ENCODE assay signal across 21 mouse cellular contexts in genomic region chr11:33149088-33149436, GRCm38 (mm10). TPM values are rescaled to one million over a fixed set of nuclear protein-coding genes. Genes with fewer than 3 reads are reported as not detected.
DNase-seq lines count a peak whose midpoint lies in the region; ATAC-seq and TF ChIP-seq lines count a peak whose summit lies in the region.
"Had no signal": no experiment of that assay in that cellular context is flagged by ENCODE, and none has a peak within 500 bp of the region (broad histone marks: within the 10 kb centered on the region; RNA-seq: fewer than 3 reads in every experiment).

No protein-coding gene starts in this region.

- TF ChIP-seq CTCF in MEL (IDR thresholded peaks at IDR 0.05 in 2 of 3, conservative IDR thresholded peaks at IDR 0.05 in 1 of 3; ENCODE audit: control insufficient read depth in 1 of 3, insufficient read depth in 1 of 3, low read depth in 2 of 3, low read length in 3 of 3, poor library complexity in 1 of 3, severe bottlenecking in 1 of 3) = no peak

- H3K9ac ChIP-seq in MEL (ENCODE audit: control insufficient read depth, low read depth, low read length, poor library complexity, severe bottlenecking) = no peak overlapping the region
- no peak overlapping the region for H3K9ac ChIP-seq in liver, embryonic 12.5 days
- H3K9ac ChIP-seq: forebrain, embryonic 13.5 days; hindbrain, embryonic 12.5 days; hindbrain, embryonic 15.5 days had no signal

- peak; percentile 42 for ATAC-seq in megakaryocyte progenitor cell, adult 5-6 weeks (replicated peaks; ENCODE audit: poor library complexity)
- no peak for ATAC-seq in liver, embryonic 12.5 days

- no peaks in the 10 kb centered on the region for H3K79me2 ChIP-seq in MEL (ENCODE audit: control insufficient read depth, insufficient read depth, low read length, poor library complexity)

- peaks cover 0 to 3% of the 10 kb centered on the region in 2 experiments; a peak in 1 of 4 replicates for H3K4me1 ChIP-seq in MEL (ENCODE audit: control insufficient read depth in 1 of 2, insufficient read depth in 2 of 2, low read length in 2 of 2)
- peaks cover 18% of the 10 kb centered on the region for H3K4me1 ChIP-seq in liver, embryonic 12.5 days

- DNase-seq in 416B (ENCODE audit: low read depth) (peak; percentile 50), A20 (ENCODE audit: low read depth, low spot score) (peak; percentile 26), MEL (ENCODE audit: low read depth, low spot score) (peak; percentile 78)
- DNase-seq in kidney, adult 18-20 months = no peak
- DNase-seq in gastrocnemius, postnatal 25 days = no peak

- TF ChIP-seq EP300 in MEL (IDR thresholded peaks at IDR 0.05; ENCODE audit: low read depth in 1 of 2, low read length in 2 of 2) = no peak; a peak in 1 of 4 replicates

- 15% methylated on average over 3 of the region's 3 CpGs for WGBS in liver, embryonic 12.5 days (ENCODE audit: insufficient replicate concordance)

- peaks cover 17 to 22% of the 10 kb centered on the region in 2 experiments for H3K36me3 ChIP-seq in MEL (ENCODE audit: control insufficient read depth in 1 of 2, insufficient read depth in 2 of 2, low read length in 2 of 2)
- peaks cover 48% of the 10 kb centered on the region for H3K36me3 ChIP-seq in liver, embryonic 12.5 days

- TF ChIP-seq RAD21 in MEL (IDR thresholded peaks at IDR 0.05; ENCODE audit: low read depth, low read length) = no peak

- no peaks in the 10 kb centered on the region for H3K9me3 ChIP-seq in MEL (replicated peaks; ENCODE audit: insufficient read depth, low read length)
- H3K9me3 ChIP-seq in liver, embryonic 12.5 days (replicated peaks) = no peaks in the 10 kb centered on the region
- H3K9me3 ChIP-seq: forebrain, embryonic 10.5 days; forebrain, embryonic 13.5 days; hindbrain, embryonic 12.5 days; hindbrain, embryonic 15.5 days had no signal

- H3K27me3 ChIP-seq in MEL (ENCODE audit: control insufficient read depth in 1 of 2, insufficient read depth in 2 of 2, low read length in 2 of 2) = no peaks in the 10 kb centered on the region
- H3K27me3 ChIP-seq in liver, embryonic 12.5 days (replicated peaks) = peaks cover 54% of the 10 kb centered on the region
- H3K27me3 ChIP-seq: hindbrain, embryonic 15.5 days; Patski had no signal

- no peak overlapping the region for H3K4me3 ChIP-seq in MEL (ENCODE audit: control insufficient read depth in 1 of 2, insufficient read depth in 1 of 2, low read depth in 2 of 2, low read length in 2 of 2)
- no peak overlapping the region for H3K4me3 ChIP-seq in liver, embryonic 12.5 days
- H3K4me3 ChIP-seq: forebrain, embryonic 13.5 days; gastrocnemius, adult 2 months; hindbrain, embryonic 15.5 days had no signal

- H3K4me2 ChIP-seq in liver, embryonic 12.5 days = no peak overlapping the region
- H3K4me2 ChIP-seq: hindbrain, embryonic 15.5 days had no signal

- TF ChIP-seq POLR2A in MEL (IDR thresholded peaks at IDR 0.05; ENCODE audit: control insufficient read depth in 1 of 2, insufficient read depth in 1 of 2, low read depth in 1 of 2, low read length in 2 of 2, poor library complexity in 1 of 2) = no peak; a peak in 1 of 4 replicates

- no peak overlapping the region; the same call in 1 of the 2 replicates for H3K27ac ChIP-seq in MEL (ENCODE audit: control insufficient read depth, low read depth, low read length)
- H3K27ac ChIP-seq in liver, embryonic 12.5 days = no peak overlapping the region
- H3K27ac ChIP-seq: forebrain, embryonic 10.5 days; gastrocnemius, adult 2 months; hindbrain, embryonic 12.5 days; hindbrain, embryonic 15.5 days had no signal

TF ChIP-seq in MEL, 35 proteins besides CTCF, POLR2A, EP300 and RAD21:
- TF ChIP-seq POLR2AphosphoS2 (IDR thresholded peaks at IDR 0.05; ENCODE audit: low read length) (peak; percentile 85), HCFC1 (IDR thresholded peaks at IDR 0.05; ENCODE audit: low read depth, low read length) (no peak), TCF12 (IDR thresholded peaks at IDR 0.05; ENCODE audit: low read depth, low read length) (no peak), JUND (IDR thresholded peaks at IDR 0.05; ENCODE audit: low read depth, low read length) (no peak), TAL1 (IDR thresholded peaks at IDR 0.05; ENCODE audit: low read length) (no peak), MEF2A (IDR thresholded peaks at IDR 0.05; ENCODE audit: extremely low read depth, insufficient replicate concordance, low read depth, low read length, poor library complexity, severe bottlenecking) (no peak), MAZ (IDR thresholded peaks at IDR 0.05; ENCODE audit: low read depth, low read length) (no peak), KAT2A (conservative IDR thresholded peaks at IDR 0.05; ENCODE audit: low read depth, low read length) (no peak), USF1 (IDR thresholded peaks at IDR 0.05; ENCODE audit: low read depth, low read length) (no peak), GATA1 (IDR thresholded peaks at IDR 0.05; ENCODE audit: low read depth, low read length) (no peak), USF2 (IDR thresholded peaks at IDR 0.05; ENCODE audit: borderline replicate concordance in 1 of 2, insufficient read depth in 1 of 2, low read depth in 1 of 2, low read length in 2 of 2) (no peak), MXI1 (IDR thresholded peaks at IDR 0.05; ENCODE audit: low read depth, low read length) (0 out of 2 replicates have a peak, but pooled peaks have one; percentile 16), MYC (IDR thresholded peaks at IDR 0.05; ENCODE audit: low read depth, low read length) (peak; percentile 62; the same call in 1 of the 2 replicates), E2F4 (IDR thresholded peaks at IDR 0.05; ENCODE audit: borderline replicate concordance, low read depth, low read length) (no peak), GABPA (IDR thresholded peaks at IDR 0.05; ENCODE audit: low read depth, low read length) (no peak), ZNF384 (IDR thresholded peaks at IDR 0.05; ENCODE audit: low read depth, low read length) (no peak), BHLHE40 (IDR thresholded peaks at IDR 0.05; ENCODE audit: borderline replicate concordance, low read depth, low read length) (0 out of 2 replicates have a peak, but pooled peaks have one; percentile 34), MAFK (IDR thresholded peaks at IDR 0.05; ENCODE audit: borderline replicate concordance, low read depth, low read length) (no peak; the same call in 1 of the 2 replicates)

RNA-seq across cellular contexts. Expression of gene Fgf18, which starts 1.9 kb away (rescaled TPM):
- total RNA-seq in MEL (2012; rRNA removed) = 0.15 and 0.16 TPM in 2 replicates
- under 1 TPM in 1 of 2 experiments, not detected in 1; 0.40 TPM for polyA plus RNA-seq in MEL (2012; ENCODE audit: insufficient read depth in 1 of 2, insufficient read length in 2 of 2, low read depth in 1 of 2, low replicate concordance in 2 of 2, missing spikeins in 1 of 2)
- not detected in 2 replicates for total RNA-seq in megakaryocyte progenitor cell, adult 5-6 weeks (2015)
- total RNA-seq in megakaryocyte progenitor cell, adult 5-6 weeks (2017) = not detected in 2 replicates
- 1 to 10 TPM; 1.8 to 2.0 TPM for total RNA-seq in gastrocnemius, postnatal 25 days (2021)
- 0.44 and 0.60 TPM in 2 replicates for polyA plus RNA-seq in liver, embryonic 12.5 days (2016; fragmentation: Nextera tagmentation; extraction: Ambion mirVana)
- total RNA-seq: hematopoietic stem cell, adult 5-6 weeks had no signal

RNA-seq across cellular contexts. Expression of gene Npm1, which starts 13.9 kb away (rescaled TPM):
- total RNA-seq in MEL (2012; rRNA removed) = 4,033 and 4,319 TPM in 2 replicates
- 1,000 to 10,000 TPM in 1 of 2 experiments, 100 to 1,000 TPM in 1; 839 to 3,244 TPM for polyA plus RNA-seq in MEL (2012; ENCODE audit: insufficient read depth in 1 of 2, insufficient read length in 2 of 2, low read depth in 1 of 2, low replicate concordance in 2 of 2, missing spikeins in 1 of 2)
- total RNA-seq in megakaryocyte progenitor cell, adult 5-6 weeks (2015) = 2,919 and 2,971 TPM in 2 replicates
- 3,382 and 4,168 TPM in 2 replicates for total RNA-seq in megakaryocyte progenitor cell, adult 5-6 weeks (2017)
- 100 to 1,000 TPM; 103 to 105 TPM for total RNA-seq in gastrocnemius, postnatal 25 days (2021)
- 966 and 967 TPM in 2 replicates for polyA plus RNA-seq in liver, embryonic 12.5 days (2016; fragmentation: Nextera tagmentation; extraction: Ambion mirVana)

RNA-seq across cellular contexts. Expression of gene Tlx3, which starts 54.3 kb away (rescaled TPM):
- not detected in 2 replicates for total RNA-seq in MEL (2012; rRNA removed)
- not detected for polyA plus RNA-seq in MEL (2012; ENCODE audit: insufficient read depth in 1 of 2, insufficient read length in 2 of 2, low read depth in 1 of 2, low replicate concordance in 2 of 2, missing spikeins in 1 of 2)
- not detected in 2 replicates for total RNA-seq in megakaryocyte progenitor cell, adult 5-6 weeks (2015)
- not detected in 2 replicates for total RNA-seq in megakaryocyte progenitor cell, adult 5-6 weeks (2017)
- not detected for total RNA-seq in gastrocnemius, postnatal 25 days (2021)
- polyA plus RNA-seq in liver, embryonic 12.5 days (2016; fragmentation: Nextera tagmentation; extraction: Ambion mirVana) = not detected in 2 replicates
- total RNA-seq: gastrocnemius, adult 2 months; gastrocnemius, postnatal 36 days; heart, adult 8-10 months; heart, postnatal 25 days; hematopoietic stem cell, adult 5-6 weeks had no signal
- polyA plus RNA-seq: forebrain, embryonic 10.5 days; forebrain, embryonic 13.5 days; forebrain, embryonic 16.5 days; heart, embryonic 11.5 days; heart, postnatal 0 days; intestine, postnatal 0 days had no signal

Comparison
In these comparisons a context has a peak if more than half of its experiments do, and no peak if none do; other contexts are left out.
1. DNase-seq: peak in 416B (single experiment), A20 (single experiment) and MEL (single experiment); none in kidney, adult 18-20 months (single experiment) and gastrocnemius, postnatal 25 days (single experiment).
2. RNA of gene Npm1, which starts 13.9 kb away (total RNA-seq): 4,033 to 4,319 TPM in MEL and 2,919 to 4,168 TPM in megakaryocyte progenitor cell, adult 5-6 weeks; 103 to 105 TPM in gastrocnemius, postnatal 25 days; every median in the first group is over 10 times any median in the second.